Mouse (Mus musculus): Measurements from ENCODE around the gene Stab2.
A peak's percentile ranks its signal among the peaks of the same experiment; 100 is the strongest.

Stab2 gene

GRCm38 (mm10) chr10:86826929-86827328, 180.9 kb downstream of the Stab2 start:
- no peak for DNase-seq (ENCODE audit: low read depth, low spot score)

DNA sequence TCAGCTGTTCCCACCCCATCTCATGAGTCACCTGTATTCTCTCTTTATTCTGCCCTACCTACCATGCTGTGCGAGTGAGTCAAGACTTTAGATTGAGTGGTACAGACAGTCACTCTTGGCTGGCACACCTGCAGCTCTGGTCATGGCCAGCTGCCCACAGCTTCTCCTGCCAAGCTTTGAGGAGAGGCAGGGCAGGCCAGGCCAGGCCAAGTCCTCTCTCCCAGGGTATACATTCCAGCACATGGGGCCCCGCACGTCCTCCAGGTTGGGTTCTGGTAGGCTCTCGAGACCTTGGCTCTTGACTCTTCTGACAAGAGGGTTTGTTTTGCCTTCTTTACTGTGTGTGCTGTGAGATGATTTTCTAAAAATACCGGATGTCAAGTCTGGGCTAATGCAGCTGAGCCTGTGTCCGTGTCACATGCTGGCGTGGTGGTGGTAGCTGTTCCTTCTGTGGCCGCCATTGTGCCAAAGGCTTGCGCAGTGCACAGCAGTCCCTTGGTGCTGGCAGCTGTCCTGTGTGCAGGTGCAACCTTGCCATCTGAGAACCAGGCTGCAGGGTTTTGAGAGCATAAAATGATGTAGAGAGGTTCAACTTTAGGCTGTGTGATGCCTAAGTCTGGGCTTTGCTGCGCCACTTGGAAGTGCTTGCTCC, 181.8 kb downstream of the Stab2 start:
- DNase-seq (ENCODE audit: low read depth, low spot score), result no peak

DNA sequence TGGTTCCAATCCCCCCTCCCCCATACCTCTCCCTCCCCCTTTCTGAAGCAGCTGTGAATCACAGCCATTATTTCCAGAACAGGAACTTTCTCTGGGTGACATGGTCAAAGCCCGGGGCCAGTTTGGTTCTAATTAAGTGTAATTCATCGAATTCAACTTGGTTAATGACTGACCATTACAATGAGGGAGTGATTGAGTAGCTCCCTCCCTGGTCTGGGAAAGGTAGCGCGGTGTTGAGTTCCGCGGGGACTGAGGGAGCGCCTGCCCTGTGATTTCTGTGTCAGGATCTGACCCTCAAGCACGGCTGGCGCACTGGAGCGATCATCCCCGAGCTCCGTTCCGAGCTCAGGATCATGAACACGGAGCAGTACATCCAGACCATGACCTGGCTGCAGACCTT, 183.0 kb downstream of the Stab2 start:
- no peak for DNase-seq (ENCODE audit: low read depth, low spot score)

- peak; percentile 59 for DNase-seq (ENCODE audit: low read depth, low spot score)
These were observed 183.7 kb downstream of the Stab2 start for GRCm38 (mm10) chr10:86824093-86824492.

DNA sequence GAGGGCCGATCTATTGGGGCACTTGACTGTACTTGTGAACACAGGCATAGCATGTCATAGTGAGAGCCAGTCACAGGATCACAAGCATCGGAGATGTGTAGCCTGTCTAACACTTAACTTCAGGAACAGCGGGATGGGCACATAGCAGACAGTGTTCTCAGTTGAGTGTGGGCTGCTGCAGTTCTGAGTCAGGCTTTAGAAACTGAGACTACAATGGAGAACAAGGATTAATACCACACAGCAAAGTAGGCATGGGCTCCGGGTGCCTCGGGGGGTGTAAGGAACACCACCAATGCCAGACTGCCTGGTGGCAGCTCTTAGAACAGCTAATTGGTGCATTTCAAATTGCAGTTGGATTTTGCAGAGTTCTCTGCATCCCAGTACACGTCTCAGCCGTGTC, 186.8 kb downstream of the Stab2 start:
- no peak for DNase-seq (ENCODE audit: low read depth, low spot score)

DNA sequence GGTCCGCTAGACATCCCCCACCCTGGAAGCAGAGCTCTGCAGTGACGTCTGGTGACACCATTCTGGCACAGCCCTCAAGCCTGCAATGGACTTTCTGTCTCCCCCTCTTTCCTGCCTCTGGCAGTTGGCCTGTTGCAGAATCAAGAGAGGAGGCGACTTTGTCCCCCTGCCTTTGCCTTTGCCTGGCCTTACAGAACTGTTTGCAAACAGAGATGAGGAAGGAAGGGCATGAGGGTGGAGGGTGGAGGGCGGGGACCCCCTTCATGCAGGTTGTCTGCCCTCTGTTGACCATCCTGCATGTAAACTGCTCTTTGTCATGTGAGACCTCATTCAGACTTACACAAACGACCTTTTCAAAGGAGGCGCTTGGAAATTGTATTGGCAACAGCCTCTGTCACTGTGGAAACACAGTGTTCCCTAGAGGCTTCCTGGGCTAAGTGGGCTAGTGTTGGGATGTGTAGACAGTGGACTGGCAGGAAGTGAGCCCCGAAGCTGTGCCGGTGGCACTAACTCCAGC, 188.1 kb downstream of the Stab2 start:
- peak; percentile 50 for DNase-seq (ENCODE audit: low read depth, low spot score)

DNA sequence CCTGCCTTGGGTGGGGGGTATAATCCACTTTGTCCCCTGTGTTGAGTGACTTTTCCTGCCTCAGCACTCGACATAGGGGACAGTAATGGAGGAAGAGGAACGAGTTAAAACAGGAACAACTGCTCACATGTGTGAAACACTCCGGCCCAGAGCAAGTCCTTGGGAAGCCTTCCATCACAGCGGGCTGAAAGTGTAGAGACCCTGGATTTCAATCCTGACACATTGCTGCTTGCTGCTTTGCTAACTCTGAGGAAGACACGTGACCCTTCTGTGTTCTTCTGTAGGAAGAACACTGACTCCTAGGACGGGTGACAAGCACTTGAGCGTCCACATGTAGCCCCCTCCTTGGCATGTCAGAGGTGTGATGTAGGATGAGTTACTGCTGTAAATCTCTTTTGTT, 192.7 kb downstream of the Stab2 start:
- no peak for DNase-seq (ENCODE audit: low read depth, low spot score)

DNA sequence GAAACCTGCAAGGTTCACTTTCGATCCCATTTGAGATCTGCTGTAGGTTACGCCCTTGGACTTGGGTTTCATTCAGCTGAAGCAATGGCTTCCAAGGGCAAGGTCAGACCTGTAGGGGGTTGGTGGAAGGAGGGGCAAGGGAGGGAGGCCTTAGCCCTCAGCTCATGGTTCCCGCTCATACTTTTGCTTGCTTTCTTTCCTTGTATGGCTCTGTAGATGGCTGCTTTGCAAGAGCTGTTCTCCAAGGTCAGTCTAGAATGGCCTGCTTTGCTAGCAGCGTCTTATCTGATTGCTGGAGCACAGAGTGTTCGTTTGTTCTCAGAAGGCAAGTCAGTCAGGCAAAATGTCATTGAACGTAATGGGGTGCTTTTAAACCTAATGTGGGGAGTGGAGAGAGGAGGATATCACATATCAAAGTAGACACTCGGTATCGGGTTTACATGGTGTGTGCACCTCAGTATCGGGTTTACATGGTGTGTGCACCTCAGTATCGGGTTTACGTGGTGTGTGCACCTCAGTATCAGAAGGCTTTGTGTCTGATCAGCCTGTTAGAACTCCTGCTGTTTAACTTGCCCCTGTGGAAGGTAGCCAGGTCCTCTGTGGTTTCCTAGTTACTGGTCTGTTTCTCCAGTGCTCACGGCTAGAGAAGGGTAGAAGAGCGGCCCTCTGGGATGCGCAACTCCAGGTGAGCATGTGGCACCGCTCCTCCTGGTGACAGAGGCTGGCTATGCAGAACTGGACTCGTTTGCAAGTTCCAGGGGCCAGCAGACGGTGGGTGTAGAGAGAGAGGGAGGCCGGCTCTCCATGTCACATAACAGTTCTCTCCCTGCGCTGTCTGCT, 193.3 kb downstream of the Stab2 start:
- DNase-seq (ENCODE audit: low read depth, low spot score), result peak; percentile 78

GRCm38 (mm10) chr10:86810612-86811011, 197.2 kb downstream of the Stab2 start:
- no peak for DNase-seq (ENCODE audit: low read depth, low spot score)

- DNase-seq (ENCODE audit: low read depth, low spot score), result no peak
These were observed 197.8 kb downstream of the Stab2 start for GRCm38 (mm10) chr10:86810000-86810399.

DNA sequence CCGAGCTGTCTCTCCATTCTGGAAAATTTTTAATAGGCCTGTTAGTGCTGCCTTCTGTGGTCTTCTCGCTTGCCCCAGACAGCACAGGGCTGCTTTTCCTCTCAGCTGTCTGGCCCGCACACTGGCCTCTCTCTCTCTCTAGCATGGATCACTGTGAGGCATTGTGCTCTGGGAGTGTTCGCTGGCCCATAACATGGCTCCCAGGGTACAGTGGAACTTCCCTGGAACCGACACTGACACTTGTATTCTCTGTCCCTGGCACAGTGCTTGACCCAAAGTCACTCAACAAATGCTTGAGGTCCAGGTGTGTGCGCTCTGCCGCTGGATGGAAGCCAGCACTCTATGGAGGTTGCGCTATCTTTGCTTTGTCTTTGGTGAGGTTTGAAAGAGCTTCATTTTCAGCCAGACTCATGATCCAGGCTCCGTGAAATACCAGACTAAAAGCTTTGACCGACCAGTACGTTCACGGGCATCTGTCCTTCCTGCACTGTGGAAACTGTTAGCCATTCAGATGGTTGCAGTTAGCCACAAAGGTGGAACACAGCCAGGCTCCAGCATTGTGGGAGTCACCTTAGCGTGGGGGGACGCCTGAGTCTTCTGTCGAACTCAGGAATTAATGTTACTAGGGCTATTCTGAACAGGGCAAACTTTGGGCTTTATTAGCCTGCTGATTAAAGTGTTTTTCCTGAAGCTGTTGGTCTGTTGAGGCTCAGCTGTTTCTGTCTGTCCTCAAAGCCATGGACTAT, 199.6 kb downstream of the Stab2 start:
- no peak for DNase-seq (ENCODE audit: low read depth, low spot score)

- no peak for DNase-seq (ENCODE audit: low read depth, low spot score)
These were observed 200.5 kb downstream of the Stab2 start for GRCm38 (mm10) chr10:86807362-86807761.

DNA sequence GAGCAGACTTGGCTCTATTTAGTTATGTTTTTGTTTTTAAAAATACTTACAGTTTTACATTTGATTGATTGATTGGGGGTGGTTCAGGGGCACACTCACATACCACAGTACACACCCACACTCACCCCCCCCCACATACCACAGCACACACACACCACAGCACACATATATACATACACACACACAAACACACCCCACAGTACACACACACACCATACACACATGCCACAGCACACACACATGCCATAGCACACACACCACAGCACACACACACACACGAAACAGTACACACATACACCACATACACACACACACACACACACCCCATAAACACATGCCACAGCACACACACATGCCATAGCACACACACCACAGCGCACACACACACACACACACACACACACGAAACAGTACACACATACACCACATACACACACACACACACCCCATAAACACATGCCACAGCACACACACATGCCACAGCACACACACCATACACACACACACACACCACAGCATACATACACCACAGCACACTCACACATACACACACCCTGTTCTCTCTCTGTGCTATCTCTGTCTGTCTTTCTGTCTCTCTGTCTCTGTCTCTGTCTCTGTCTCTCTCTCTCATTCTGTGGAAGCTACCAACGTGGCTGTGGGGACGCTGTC, 211.6 kb downstream of the Stab2 start:
- DNase-seq (ENCODE audit: low read depth, low spot score), result no peak

DNA sequence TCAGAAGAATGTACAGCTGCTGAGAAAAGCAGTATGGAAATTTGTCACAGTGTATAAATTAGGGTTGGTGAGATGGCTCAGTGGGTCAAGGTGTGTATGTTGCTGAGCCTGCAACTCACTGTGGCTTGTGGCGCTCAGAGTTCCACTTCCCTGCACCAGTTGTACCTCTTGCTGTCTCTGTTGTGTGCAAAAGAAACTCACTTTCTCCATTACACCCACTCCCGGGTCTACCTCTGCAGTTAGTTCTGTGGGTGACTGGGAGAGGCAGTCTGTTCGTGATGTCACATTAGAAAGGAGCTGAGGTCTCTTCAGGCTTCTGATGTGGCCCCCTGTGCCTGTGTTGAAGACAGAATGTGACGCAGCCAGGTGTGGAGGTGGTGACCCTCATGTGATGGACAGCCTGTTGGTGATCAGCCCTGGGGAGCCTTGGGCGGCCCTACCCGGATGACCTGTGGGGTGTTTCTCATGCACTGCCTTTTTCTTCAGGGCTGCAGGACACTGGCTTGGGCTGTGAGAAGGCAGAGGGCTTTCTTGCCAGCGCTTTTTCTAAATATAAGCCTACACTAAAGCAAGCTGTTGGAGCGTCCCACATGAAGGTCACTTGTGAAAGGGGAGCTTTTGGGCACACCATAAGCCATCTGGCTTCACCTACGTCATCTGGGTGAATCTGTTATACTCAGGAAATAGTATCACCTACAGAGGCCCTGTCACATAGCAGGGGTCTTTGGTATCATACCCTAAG, 212.9 kb downstream of the Stab2 start:
- DNase-seq (ENCODE audit: low read depth, low spot score), result no peak

- DNase-seq (ENCODE audit: low read depth, low spot score), result no peak
These were observed 213.6 kb downstream of the Stab2 start for GRCm38 (mm10) chr10:86794196-86794595.

GRCm38 (mm10) chr10:86793509-86793951, 214.3 kb downstream of the Stab2 start:
- peak; percentile 77 for DNase-seq (ENCODE audit: low read depth, low spot score)

DNA sequence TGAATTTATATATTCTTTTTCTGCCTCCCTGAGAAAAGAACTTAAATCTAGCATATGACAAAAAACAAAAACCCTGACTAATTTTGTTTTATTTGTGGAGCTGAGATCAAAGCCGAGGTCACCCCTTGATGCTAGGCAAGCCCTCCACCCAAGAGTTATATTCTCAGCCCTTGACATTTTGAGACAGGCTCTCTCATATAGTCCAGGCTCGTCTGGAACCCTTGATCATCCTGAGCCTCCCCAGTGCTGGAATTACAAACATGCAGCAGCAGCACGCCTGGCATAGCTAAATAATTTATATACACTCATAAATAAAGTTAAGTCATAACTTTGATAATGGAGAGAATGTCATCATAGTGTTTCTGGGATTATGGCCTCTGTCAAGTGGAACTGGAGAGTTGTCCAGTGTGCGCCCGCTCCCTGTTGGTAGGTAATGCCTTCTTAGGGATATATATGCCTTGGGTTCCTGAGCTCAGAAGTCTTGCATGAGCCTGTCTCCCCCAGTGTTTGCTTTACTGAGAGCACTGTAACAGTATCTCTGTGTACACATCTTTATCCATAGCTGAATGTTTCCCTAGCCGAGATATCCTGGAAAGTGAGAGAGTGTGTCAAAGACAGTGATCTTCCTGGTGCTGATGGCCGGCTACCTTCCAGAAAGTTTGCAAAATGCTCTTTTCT, 216.2 kb downstream of the Stab2 start:
- no peak for DNase-seq (ENCODE audit: low read depth, low spot score)
